Mouse (Mus musculus): ENCODE data around the gene Igf1r. TPM values are rescaled to one million over a fixed set of nuclear protein-coding genes. Genes with fewer than 3 reads are reported as not detected.

Gene Igf1r
- polyA plus RNA-seq, 1 experiment from 2014 or later, result 15.9 TPM

DNA sequence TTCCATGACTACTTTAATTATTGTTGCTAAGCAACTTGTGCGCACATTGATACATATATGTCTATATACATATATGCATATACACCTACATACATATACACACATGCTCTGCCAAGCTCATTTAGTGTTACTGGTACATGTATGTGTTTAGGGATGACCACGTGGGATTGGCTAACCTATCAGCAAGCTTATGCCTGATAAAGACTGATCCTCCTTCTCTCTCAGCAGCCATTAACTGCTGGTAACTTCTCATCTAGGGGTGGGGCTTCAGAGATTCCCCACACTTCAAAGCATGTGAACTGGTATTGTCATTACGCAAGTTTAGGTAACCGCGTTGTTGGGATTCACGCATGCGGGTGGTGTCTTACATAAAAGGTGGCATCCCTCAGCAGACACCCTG is 247.0 kb downstream of the Igf1r start:
- ATAC-seq (no peak), DNase-seq (ENCODE audit: low spot score) (no peak)
- TF ChIP-seq CTCF (IDR thresholded peaks at IDR 0.05) (no peak), EP300 (IDR thresholded peaks at IDR 0.05) (no peak)
- Histone ChIP-seq H3K4me2 (replicated peaks; ENCODE audit: low read depth, low read length) (no peak overlapping the region), H3K4me1 (ENCODE audit: insufficient read depth, low read depth, low read length) (no peaks in the 10 kb centered on the region), H3K9me3 (ENCODE audit: low read length) (no peaks in the 10 kb centered on the region), H3K36me3 (ENCODE audit: insufficient read depth, low read length) (peaks cover 33% of the 10 kb centered on the region), H3K9ac (replicated peaks; ENCODE audit: low read depth) (no peak overlapping the region), H3K27me3 (replicated peaks; ENCODE audit: insufficient read depth, low read length) (no peaks in the 10 kb centered on the region), H3K4me3 (ENCODE audit: low read depth, low read length) (no peak overlapping the region), H3K27ac (ENCODE audit: low read length) (no peak overlapping the region)
- WGBS, result 92% methylated on average over 7 of the region's 7 CpGs

DNA sequence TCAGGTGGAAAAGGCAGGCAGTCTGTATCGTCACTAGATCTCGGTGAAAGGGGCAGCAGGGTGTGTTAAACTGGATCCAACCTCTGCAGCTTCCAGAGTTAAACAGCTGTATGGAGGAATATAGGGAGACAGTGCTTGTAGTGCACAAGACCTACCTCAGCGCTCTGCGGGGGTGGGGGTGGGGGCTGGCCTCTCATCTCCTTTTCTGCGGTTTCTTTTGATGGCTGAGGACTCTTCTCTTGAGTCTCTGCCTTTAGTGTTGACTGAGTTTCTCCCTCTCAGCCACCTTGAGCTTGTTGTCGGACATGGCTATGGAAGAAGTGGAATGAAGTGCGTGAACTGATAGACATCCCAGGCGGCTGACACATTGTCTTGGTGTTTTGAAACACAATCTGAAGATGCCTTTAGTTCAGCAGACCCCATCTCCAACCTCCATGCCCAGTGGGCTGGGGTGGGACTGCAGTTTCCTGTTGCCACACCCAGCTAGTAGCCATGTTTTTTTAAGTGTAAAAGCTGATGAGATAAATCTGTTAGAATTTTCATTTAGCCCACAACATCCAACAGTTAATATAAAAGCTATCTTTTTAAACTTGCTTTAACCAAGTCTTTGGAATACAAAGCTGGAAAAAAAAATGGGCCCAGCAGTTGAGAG is 253.3 kb downstream of the Igf1r start:
- Histone ChIP-seq H3K4me2 (replicated peaks; ENCODE audit: low read depth, low read length) (no peak overlapping the region), H3K4me1 (ENCODE audit: insufficient read depth, low read depth, low read length) (no peaks in the 10 kb centered on the region), H3K27me3 (replicated peaks; ENCODE audit: insufficient read depth, low read length) (no peaks in the 10 kb centered on the region), H3K9me3 (ENCODE audit: low read length) (no peaks in the 10 kb centered on the region), H3K36me3 (ENCODE audit: insufficient read depth, low read length) (peaks cover 36% of the 10 kb centered on the region), H3K9ac (replicated peaks; ENCODE audit: low read depth) (no peak overlapping the region), H3K4me3 (ENCODE audit: low read depth, low read length) (no peak overlapping the region), H3K27ac (ENCODE audit: low read length) (no peak overlapping the region)
- TF ChIP-seq CTCF (IDR thresholded peaks at IDR 0.05) (no peak), EP300 (IDR thresholded peaks at IDR 0.05) (no peak)
- DNase-seq (ENCODE audit: low spot score) (no peak), ATAC-seq (no peak)
- WGBS, result 70% methylated on average over 8 of the region's 8 CpGs

DNA sequence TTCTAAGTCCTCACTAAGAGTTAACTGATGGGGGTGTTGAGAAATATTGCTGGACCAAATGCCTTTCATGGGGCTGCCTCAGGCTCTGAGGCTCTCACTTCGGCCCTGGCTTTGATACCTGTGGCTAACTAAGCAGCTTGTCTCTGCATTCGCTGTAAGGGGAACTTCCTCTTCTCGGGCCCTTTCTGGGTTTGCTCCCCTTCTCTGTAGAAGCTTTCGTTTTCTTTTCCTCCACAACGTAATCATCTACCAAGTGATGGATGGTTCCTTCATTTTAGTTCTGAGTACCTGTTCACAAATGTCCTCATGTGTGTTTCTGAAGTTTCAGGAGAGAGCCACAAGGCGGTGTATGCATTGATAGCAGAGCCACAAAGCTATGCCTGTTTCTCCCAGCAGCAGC is 256.4 kb downstream of the Igf1r start:
- Histone ChIP-seq H3K9me3 (ENCODE audit: low read length) (no peaks in the 10 kb centered on the region), H3K9ac (replicated peaks; ENCODE audit: low read depth) (no peak overlapping the region), H3K36me3 (ENCODE audit: insufficient read depth, low read length) (peaks cover 44% of the 10 kb centered on the region), H3K4me1 (ENCODE audit: insufficient read depth, low read depth, low read length) (no peaks in the 10 kb centered on the region), H3K4me2 (replicated peaks; ENCODE audit: low read depth, low read length) (no peak overlapping the region), H3K27ac (ENCODE audit: low read length) (no peak overlapping the region), H3K4me3 (ENCODE audit: low read depth, low read length) (no peak overlapping the region), H3K27me3 (replicated peaks; ENCODE audit: insufficient read depth, low read length) (no peaks in the 10 kb centered on the region)
- no peak for TF ChIP-seq CTCF (IDR thresholded peaks at IDR 0.05)
- no peak for TF ChIP-seq EP300 (IDR thresholded peaks at IDR 0.05)
- DNase-seq (ENCODE audit: low spot score) (no peak), ATAC-seq (no peak)
- WGBS, result 93% methylated on average over 6 of the region's 6 CpGs

DNA sequence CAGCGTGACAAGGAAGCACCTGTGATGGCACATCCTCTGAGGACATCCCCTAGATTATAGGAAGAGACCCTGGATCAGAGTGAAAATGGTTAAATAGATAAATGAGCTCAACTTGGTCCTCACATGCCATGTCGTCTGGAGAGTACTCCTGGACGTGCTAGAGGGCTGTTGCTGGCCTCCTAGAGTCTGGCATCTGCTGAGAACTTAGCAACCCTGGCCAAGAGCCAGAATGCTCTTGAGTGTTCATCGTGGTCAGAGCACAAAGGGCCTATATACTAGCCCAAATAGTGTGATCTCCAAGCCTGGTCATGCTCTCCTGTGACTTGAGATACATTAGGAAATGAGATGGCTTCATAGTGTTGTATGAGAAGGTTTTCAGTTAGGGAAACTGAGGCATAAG is 257.8 kb downstream of the Igf1r start:
- no peak for TF ChIP-seq EP300 (IDR thresholded peaks at IDR 0.05)
- TF ChIP-seq CTCF (IDR thresholded peaks at IDR 0.05), result no peak
- peak; percentile 67 for ATAC-seq
- DNase-seq (ENCODE audit: low spot score), result peak; percentile 55
- Histone ChIP-seq H3K9me3 (ENCODE audit: low read length) (no peaks in the 10 kb centered on the region), H3K4me3 (ENCODE audit: low read depth, low read length) (no peak overlapping the region), H3K27me3 (replicated peaks; ENCODE audit: insufficient read depth, low read length) (no peaks in the 10 kb centered on the region), H3K4me2 (replicated peaks; ENCODE audit: low read depth, low read length) (no peak overlapping the region), H3K36me3 (ENCODE audit: insufficient read depth, low read length) (peaks cover 40% of the 10 kb centered on the region), H3K4me1 (ENCODE audit: insufficient read depth, low read depth, low read length) (no peaks in the 10 kb centered on the region), H3K9ac (replicated peaks; ENCODE audit: low read depth) (no peak overlapping the region), H3K27ac (ENCODE audit: low read length) (no peak overlapping the region)
- WGBS, result 43% methylated on average over 4 of the region's 4 CpGs

DNA sequence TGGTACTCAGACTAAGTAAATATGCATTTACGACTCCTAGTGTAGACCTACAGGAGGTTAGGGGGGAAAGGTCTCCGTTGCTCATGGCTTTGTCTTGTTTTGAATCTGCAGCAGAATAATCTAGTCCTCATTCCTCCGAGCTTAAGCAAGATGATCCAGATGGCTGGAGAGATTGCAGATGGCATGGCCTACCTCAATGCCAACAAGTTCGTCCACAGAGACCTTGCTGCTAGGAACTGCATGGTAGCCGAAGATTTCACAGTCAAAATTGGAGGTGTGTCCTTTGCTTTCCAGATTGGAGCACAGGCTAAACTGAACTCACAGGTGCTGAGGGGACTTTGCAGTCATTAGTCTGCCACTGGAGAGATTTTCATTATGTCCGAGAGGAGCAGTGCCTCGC is 259.3 kb downstream of the Igf1r start:
- no peak overlapping the region for H3K27ac ChIP-seq (ENCODE audit: low read length)
- WGBS, result 85% methylated on average over 7 of the region's 7 CpGs
- H3K4me3 ChIP-seq (ENCODE audit: low read depth, low read length), result no peak overlapping the region
- no peaks in the 10 kb centered on the region for H3K27me3 ChIP-seq (replicated peaks; ENCODE audit: insufficient read depth, low read length)
- DNase-seq (ENCODE audit: low spot score) (no peak), ATAC-seq (no peak)
- H3K36me3 ChIP-seq (ENCODE audit: insufficient read depth, low read length), result peaks cover 44% of the 10 kb centered on the region
- no peak overlapping the region for H3K4me2 ChIP-seq (replicated peaks; ENCODE audit: low read depth, low read length)
- no peak overlapping the region for H3K9ac ChIP-seq (replicated peaks; ENCODE audit: low read depth)
- H3K9me3 ChIP-seq (ENCODE audit: low read length), result no peaks in the 10 kb centered on the region
- no peaks in the 10 kb centered on the region for H3K4me1 ChIP-seq (ENCODE audit: insufficient read depth, low read depth, low read length)
- TF ChIP-seq EP300 (IDR thresholded peaks at IDR 0.05) (no peak), CTCF (IDR thresholded peaks at IDR 0.05) (no peak)

DNA sequence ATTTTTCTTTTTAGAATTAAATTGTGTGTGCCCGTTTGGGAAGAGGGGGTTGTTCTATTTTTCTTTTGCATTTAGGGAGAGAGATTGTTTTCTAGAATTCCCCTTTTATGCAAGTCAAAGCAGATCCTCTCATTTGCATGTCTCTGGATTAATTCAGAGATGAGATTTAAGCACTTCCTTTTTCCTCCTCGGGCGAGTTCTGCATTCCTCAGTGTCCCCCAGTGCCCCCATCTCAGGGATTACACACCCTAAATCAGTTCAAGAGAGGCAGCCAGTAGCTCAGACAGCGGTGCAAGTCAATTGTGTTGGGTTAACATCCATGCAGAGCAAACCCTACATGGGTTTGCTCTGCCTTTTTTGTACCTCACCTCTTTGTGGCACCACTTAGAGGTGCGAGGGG is 261.2 kb downstream of the Igf1r start:
- ATAC-seq (no peak), DNase-seq (ENCODE audit: low spot score) (no peak)
- Histone ChIP-seq H3K27ac (ENCODE audit: low read length) (no peak overlapping the region), H3K4me3 (ENCODE audit: low read depth, low read length) (no peak overlapping the region), H3K9me3 (ENCODE audit: low read length) (no peaks in the 10 kb centered on the region), H3K4me2 (replicated peaks; ENCODE audit: low read depth, low read length) (no peak overlapping the region), H3K36me3 (ENCODE audit: insufficient read depth, low read length) (peaks cover 45% of the 10 kb centered on the region), H3K27me3 (replicated peaks; ENCODE audit: insufficient read depth, low read length) (no peaks in the 10 kb centered on the region), H3K4me1 (ENCODE audit: insufficient read depth, low read depth, low read length) (no peaks in the 10 kb centered on the region), H3K9ac (replicated peaks; ENCODE audit: low read depth) (no peak overlapping the region)
- TF ChIP-seq CTCF (IDR thresholded peaks at IDR 0.05) (no peak), EP300 (IDR thresholded peaks at IDR 0.05) (no peak)
- 77% methylated on average over 5 of the region's 5 CpGs for WGBS
